Mouse (Mus musculus): ENCODE results near the gene 1190005I06Rik. TPM values are rescaled to one million over a fixed set of nuclear protein-coding genes. Genes with fewer than 3 reads are reported as not detected.

Gene 1190005I06Rik
- polyA plus RNA-seq (2016; fragmentation: Nextera tagmentation; extraction: Ambion mirVana) = 2.9 and 3.8 TPM in 2 replicates

DNA sequence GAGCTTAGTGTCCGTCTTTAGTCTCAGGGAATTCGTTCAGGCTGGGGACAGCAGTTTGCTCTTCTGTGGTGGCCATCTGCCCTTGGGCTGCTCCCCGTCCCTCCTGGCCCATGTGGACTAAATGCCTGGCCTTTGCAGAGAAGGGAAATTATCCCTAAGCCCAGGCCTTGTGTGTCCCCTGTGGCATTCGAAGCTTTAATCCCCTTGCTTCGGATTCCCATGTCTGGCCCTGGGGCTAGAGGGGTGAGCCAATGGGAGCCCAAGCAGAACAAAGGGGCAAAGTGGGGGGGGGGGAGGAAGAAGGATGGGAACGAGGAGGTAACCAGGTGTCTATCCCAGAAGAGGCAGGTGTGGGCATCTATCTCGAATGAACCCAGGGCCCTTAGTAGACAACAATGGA, at the start of gene 1190005I06Rik:
Gene 1190005I06Rik (minus strand): TSS at position 101 of the 400 bp plus-strand sequence.
- no peaks in the 10 kb centered on the region for H3K27me3 ChIP-seq (replicated peaks; ENCODE audit: low read depth, poor library complexity, severe bottlenecking)
- peaks cover 12% of the 10 kb centered on the region for H3K4me1 ChIP-seq
- no peak within 1 kb of the TSS for H3K4me3 ChIP-seq
- peaks cover 20% of the 10 kb centered on the region for H3K36me3 ChIP-seq (replicated peaks)
- no peak within 1 kb of the TSS for H3K27ac ChIP-seq (replicated peaks)
- H3K9me3 ChIP-seq = no peaks in the 10 kb centered on the region
- 38% methylated on average over 7 of the region's 7 CpGs for WGBS
- no peak for DNase-seq (ENCODE audit: low spot score)

DNA sequence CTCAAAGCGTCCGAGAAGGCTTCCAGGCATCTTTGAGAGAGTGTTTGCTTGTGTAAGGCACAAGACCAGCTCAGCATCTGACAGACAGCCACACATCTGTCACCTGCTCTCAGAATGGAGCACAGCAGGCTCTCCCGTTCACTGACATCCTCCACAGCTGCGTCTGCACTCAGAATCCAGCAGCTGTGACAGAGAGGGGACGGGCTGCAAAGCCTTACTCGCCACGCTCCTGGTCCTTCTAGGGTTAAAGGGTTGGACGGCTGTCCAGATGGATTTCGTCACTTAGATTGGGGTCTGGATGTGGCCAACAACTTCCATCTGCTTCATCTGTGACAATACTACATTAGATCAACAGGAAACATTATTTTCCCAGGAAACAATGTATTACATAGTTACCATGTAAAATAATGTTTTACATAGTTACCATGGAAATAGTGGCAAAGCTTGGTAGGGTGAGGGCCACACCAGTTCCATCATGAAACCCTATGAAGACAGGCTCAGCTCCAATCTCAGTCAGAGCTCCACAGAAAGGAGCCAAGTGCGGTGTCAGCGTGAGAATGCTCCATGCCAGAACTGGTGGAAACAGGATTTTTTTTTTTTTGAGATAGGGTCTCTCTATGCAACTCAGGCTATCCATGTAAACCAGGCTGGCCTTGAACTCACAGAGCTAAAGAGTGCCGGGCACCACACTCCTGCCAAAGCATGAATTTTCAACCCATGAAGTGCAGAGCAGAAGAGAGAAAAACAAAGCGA, 49.1 kb upstream of the 1190005I06Rik start:
- peaks cover 10% of the 10 kb centered on the region for H3K27me3 ChIP-seq (replicated peaks; ENCODE audit: low read depth, poor library complexity, severe bottlenecking)
- peak; percentile 24 for DNase-seq (ENCODE audit: low spot score)
- 64% methylated on average over 13 of the region's 13 CpGs for WGBS
- H3K27ac ChIP-seq (replicated peaks) = no peak overlapping the region
- peaks cover 27% of the 10 kb centered on the region for H3K4me1 ChIP-seq
- no peaks in the 10 kb centered on the region for H3K36me3 ChIP-seq (replicated peaks)
- H3K9me3 ChIP-seq = peaks cover 4% of the 10 kb centered on the region
- H3K4me3 ChIP-seq = no peak overlapping the region

DNA sequence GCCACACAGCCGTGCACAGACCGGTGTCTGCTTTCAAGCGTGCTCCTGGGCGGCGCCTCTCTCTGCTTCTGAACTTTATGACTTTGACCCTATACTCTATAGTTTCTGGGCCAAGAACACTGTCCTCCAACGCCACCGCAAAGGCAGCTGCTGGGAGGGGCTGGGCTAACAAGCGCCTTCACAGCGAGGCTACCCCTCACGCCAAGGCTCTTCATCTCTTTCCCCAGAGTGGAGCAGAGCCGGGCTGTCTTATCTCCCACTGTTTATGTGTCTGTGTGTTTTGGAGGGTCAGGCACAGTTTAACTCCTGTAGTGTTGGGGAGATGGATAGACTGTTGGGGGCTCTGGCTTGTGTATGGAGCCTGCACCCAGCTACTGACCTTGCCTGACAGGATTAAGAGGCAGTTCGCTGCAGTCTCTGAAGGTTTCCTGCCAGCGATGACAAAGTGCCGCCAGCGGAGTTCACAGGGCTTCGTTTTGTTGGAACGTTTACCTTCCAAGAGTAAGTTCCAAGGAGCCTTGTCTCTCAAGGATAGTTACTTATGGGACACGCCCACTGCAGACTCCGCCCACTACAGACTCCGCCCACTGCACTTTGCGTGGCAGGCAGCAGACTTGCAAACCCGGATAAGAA, 46.5 kb upstream of the 1190005I06Rik start:
- peak; percentile 24 for DNase-seq (ENCODE audit: low spot score)
- peaks cover 4% of the 10 kb centered on the region for H3K9me3 ChIP-seq
- H3K4me3 ChIP-seq = no peak overlapping the region
- WGBS = 56% methylated on average over 22 of the region's 22 CpGs
- H3K36me3 ChIP-seq (replicated peaks) = no peaks in the 10 kb centered on the region
- H3K27me3 ChIP-seq (replicated peaks; ENCODE audit: low read depth, poor library complexity, severe bottlenecking) = peaks cover 11% of the 10 kb centered on the region; the same call in 1 of the 2 replicates
- H3K27ac ChIP-seq (replicated peaks) = no peak overlapping the region
- peaks cover 17% of the 10 kb centered on the region for H3K4me1 ChIP-seq

DNA sequence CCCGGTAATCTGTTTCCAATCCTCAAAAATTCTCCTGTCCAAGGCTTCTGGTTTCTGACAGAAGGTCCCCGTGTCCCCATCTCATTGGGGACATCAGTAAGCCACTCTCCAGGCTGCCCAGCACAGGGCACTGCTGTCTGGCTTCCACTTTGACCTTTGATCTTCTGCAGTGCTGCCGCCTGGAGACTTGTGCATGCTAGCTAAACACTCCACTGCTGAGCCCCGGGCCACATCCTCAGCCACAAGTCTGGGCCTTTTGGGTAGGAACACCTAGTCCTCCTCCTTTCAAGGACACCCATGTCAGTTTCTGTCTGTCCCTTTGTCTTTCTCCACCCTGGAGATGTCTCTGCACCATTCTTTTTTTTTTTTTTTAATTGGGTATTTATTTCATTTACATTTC, 45.5 kb upstream of the 1190005I06Rik start:
- peaks cover 17% of the 10 kb centered on the region for H3K4me1 ChIP-seq
- no peak overlapping the region for H3K4me3 ChIP-seq
- H3K27ac ChIP-seq (replicated peaks) = no peak overlapping the region
- WGBS = 54% methylated on average over 4 of the region's 4 CpGs
- H3K36me3 ChIP-seq (replicated peaks) = no peaks in the 10 kb centered on the region
- H3K27me3 ChIP-seq (replicated peaks; ENCODE audit: low read depth, poor library complexity, severe bottlenecking) = peaks cover 17% of the 10 kb centered on the region; the same call in 1 of the 2 replicates
- DNase-seq (ENCODE audit: low spot score) = no peak
- peaks cover 1% of the 10 kb centered on the region for H3K9me3 ChIP-seq

DNA sequence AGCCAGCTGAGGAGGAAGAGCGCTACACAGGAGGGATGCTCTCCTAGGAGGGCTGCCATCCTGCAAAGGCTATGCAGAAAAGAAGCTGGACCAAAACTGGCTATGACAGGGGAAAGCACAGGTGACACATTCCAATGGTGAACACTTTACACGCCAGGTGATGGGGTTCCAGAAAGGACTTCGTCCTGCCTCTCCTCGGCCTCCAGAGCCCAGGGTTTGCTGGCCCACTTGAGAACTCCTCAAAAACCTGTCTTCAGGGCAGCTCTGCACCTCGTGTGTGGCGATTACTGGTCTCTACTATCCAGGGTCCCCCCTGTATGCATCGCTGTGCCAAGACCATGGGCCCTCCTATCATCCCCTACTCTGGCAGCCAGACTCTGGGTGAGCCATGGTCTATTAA, 41.1 kb upstream of the 1190005I06Rik start:
- Histone ChIP-seq H3K4me3 (no peak overlapping the region), H3K9me3 (no peaks in the 10 kb centered on the region), H3K27ac (replicated peaks) (no peak overlapping the region), H3K4me1 (peaks cover 26% of the 10 kb centered on the region), H3K36me3 (replicated peaks) (no peaks in the 10 kb centered on the region), H3K27me3 (replicated peaks; ENCODE audit: low read depth, poor library complexity, severe bottlenecking) (peaks cover 31% of the 10 kb centered on the region)
- DNase-seq (ENCODE audit: low spot score) = no peak
- 89% methylated on average over 7 of the region's 7 CpGs for WGBS

DNA sequence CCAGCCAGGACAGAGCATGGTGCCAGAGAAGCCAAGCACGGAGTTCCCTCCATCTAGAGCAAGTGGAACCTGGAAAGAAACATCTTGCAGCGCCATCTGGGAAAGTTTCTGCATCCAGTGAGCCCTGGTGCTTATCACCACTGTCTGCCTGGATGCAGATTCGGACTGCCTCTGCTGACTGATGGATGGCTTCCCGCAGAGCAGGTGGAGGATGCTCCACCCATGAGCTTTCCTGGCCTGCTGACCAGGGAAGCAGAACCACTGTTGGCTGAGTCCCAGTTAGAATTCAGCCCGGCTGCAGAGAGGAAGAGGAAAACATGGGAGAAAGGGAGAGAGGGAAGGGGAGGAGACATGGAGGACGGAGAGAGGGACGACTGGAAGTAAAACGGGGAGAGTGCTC, 40.4 kb upstream of the 1190005I06Rik start:
- H3K27ac ChIP-seq (replicated peaks) = no peak overlapping the region
- no peak overlapping the region for H3K4me3 ChIP-seq
- H3K27me3 ChIP-seq (replicated peaks; ENCODE audit: low read depth, poor library complexity, severe bottlenecking) = peaks cover 35% of the 10 kb centered on the region
- no peaks in the 10 kb centered on the region for H3K9me3 ChIP-seq
- no peak for DNase-seq (ENCODE audit: low spot score)
- peaks cover 24% of the 10 kb centered on the region for H3K4me1 ChIP-seq
- 82% methylated on average over 8 of the region's 8 CpGs for WGBS
- H3K36me3 ChIP-seq (replicated peaks) = no peaks in the 10 kb centered on the region

DNA sequence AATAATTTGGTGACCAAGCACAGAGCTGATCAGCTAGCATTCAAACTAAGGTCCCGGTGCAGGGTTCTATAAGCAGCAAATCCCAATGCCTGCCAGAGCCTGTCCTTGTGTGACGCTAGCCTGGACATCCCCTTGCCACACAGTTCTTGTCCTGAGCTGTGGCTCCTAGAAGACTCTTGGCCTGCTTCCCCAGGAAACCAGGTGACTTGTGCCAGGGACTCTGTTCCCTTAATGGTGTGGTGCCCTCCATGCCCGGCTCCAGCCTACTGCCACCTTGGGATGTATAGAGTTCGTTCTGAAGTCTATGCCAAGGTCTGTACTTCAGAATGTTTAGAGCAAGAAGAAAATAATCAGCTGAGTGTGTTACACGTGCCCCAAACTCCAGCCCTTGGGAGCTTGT, 39.1 kb upstream of the 1190005I06Rik start:
- Histone ChIP-seq H3K36me3 (replicated peaks) (no peaks in the 10 kb centered on the region), H3K4me3 (no peak overlapping the region), H3K9me3 (no peaks in the 10 kb centered on the region), H3K27ac (replicated peaks) (no peak overlapping the region), H3K27me3 (replicated peaks; ENCODE audit: low read depth, poor library complexity, severe bottlenecking) (peaks cover 42% of the 10 kb centered on the region), H3K4me1 (peaks cover 24% of the 10 kb centered on the region)
- DNase-seq (ENCODE audit: low spot score) = no peak
- WGBS = 81% methylated on average over 5 of the region's 5 CpGs

DNA sequence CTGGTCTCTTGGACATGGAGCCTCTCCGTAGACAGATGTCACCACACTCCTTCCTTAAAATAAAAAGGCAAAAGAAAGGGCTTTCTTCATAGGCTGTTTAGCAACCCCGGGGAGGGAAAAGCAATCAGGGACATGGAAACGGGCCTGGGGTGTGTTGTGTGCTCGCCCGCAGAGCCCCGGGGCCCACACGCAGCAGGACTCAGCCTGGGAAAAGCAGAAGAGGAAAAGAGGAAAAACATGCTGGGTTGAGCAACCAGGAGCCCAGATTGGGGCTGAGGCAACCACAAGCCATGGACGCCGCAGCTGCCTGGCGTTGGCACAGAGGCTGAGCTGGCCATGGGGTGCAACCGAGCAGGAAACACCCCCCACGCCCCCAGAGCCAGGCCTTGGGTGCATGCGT, 38.6 kb upstream of the 1190005I06Rik start:
- 0 out of 2 replicates have a peak overlapping the region, but pooled peaks have one; percentile 21 for H3K27ac ChIP-seq (replicated peaks)
- no peak for DNase-seq (ENCODE audit: low spot score)
- H3K36me3 ChIP-seq (replicated peaks) = no peaks in the 10 kb centered on the region
- H3K4me3 ChIP-seq = no peak overlapping the region
- WGBS = 86% methylated on average over 13 of the region's 13 CpGs
- no peaks in the 10 kb centered on the region for H3K9me3 ChIP-seq
- peaks cover 24% of the 10 kb centered on the region for H3K4me1 ChIP-seq
- H3K27me3 ChIP-seq (replicated peaks; ENCODE audit: low read depth, poor library complexity, severe bottlenecking) = peaks cover 42% of the 10 kb centered on the region

DNA sequence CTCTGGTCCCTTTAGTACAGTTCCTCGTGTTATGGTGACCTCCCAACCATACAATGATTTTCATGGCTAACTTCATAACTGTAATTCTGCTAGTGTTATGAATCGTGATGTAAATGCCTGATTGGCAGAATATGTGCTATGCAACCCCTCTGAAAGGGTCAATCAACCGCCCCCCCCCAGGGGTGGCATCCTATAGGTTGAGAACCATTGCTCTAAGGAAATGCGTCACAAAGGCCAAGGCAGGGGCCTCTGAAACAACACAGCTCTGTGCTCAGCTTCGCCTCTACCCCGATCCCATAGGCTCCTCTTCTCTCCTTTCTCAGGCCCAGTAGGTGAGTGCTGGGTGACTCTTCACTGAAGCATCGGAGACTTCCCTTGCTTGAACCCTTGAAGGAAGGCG, 38.2 kb upstream of the 1190005I06Rik start:
- DNase-seq (ENCODE audit: low spot score) = no peak
- Histone ChIP-seq H3K27ac (replicated peaks) (peak overlapping the region; percentile 21; the same call in 1 of the 2 replicates), H3K36me3 (replicated peaks) (no peaks in the 10 kb centered on the region), H3K9me3 (no peaks in the 10 kb centered on the region), H3K4me1 (peaks cover 24% of the 10 kb centered on the region), H3K4me3 (no peak overlapping the region), H3K27me3 (replicated peaks; ENCODE audit: low read depth, poor library complexity, severe bottlenecking) (peaks cover 42% of the 10 kb centered on the region)
- WGBS = 78% methylated on average over 8 of the region's 8 CpGs

DNA sequence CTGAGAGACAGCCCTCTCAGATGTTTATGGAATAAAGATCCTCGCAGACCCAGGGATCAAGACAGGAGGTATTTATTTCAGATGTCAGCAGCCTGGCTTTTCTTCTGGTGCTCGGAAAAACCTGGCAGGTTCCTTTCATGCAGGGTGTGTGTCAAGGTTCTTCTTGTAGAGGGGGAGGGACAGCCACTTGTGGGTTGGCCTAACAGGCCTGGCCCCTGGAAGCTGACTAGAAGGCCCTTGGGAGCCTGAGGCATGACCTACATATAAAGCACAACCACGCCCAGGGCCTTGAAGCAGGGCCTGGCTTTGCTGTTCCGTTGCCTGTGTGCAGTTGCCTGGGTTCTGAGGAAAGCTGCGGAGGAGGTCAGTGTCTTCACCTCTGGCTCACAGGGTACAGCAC, 37.7 kb upstream of the 1190005I06Rik start:
- H3K9me3 ChIP-seq = no peaks in the 10 kb centered on the region
- peaks cover 24% of the 10 kb centered on the region for H3K4me1 ChIP-seq
- H3K36me3 ChIP-seq (replicated peaks) = no peaks in the 10 kb centered on the region
- H3K27me3 ChIP-seq (replicated peaks; ENCODE audit: low read depth, poor library complexity, severe bottlenecking) = peaks cover 42% of the 10 kb centered on the region
- WGBS = 69% methylated on average over 5 of the region's 5 CpGs
- no peak for DNase-seq (ENCODE audit: low spot score)
- H3K4me3 ChIP-seq = no peak overlapping the region
- peak overlapping the region; percentile 21; the same call in 1 of the 2 replicates for H3K27ac ChIP-seq (replicated peaks)

DNA sequence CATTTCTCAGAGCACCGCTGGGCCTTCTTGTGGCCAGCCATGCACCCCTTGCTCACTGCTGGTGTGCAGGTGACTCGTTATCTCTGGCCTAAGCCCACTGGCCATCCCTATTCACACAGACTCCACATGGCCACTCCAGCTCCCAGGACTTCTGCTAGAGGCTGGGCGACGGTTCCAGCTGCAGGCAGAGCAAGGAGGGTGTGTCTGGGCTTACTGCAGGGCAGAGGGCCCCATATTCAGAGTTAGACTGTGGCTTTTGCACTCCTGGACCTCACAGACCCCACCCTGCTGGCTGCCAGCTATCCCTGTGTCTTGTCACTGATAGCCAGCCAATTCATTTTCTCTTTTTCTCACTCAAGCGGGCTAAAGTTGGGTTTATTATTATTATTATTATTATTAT, 36.6 kb upstream of the 1190005I06Rik start:
- WGBS = 60% methylated on average over 5 of the region's 5 CpGs

DNA sequence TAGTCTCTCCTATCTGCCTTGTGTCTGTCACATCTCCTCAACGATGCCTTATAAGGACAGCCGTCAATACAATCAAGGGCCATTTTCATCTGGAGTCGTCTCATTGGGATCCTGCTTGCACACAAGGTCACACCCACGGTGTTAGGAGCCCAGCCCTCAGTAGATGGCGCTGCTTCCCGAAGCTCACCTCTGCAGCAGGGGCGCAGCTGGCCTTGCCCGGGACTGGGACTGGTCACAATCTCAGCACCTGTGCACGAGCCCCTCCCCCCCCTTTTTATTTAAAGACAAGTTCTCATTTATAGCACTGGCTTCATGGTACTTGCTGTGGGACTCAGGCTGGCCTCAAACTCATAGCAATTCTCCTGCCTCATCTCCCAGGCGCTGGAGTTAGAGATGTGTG, 36.2 kb upstream of the 1190005I06Rik start:
- peak; percentile 77 for DNase-seq (ENCODE audit: low spot score)
- Histone ChIP-seq H3K27ac (replicated peaks) (no peak overlapping the region), H3K27me3 (replicated peaks; ENCODE audit: low read depth, poor library complexity, severe bottlenecking) (peaks cover 42% of the 10 kb centered on the region), H3K36me3 (replicated peaks) (no peaks in the 10 kb centered on the region), H3K9me3 (no peaks in the 10 kb centered on the region), H3K4me1 (peaks cover 27% of the 10 kb centered on the region), H3K4me3 (no peak overlapping the region)
- WGBS = 14% methylated on average over 10 of the region's 10 CpGs

More for the DNA sequence above, 36.6 kb upstream of the 1190005I06Rik start:
- Histone ChIP-seq H3K36me3 (replicated peaks) (no peaks in the 10 kb centered on the region), H3K9me3 (no peaks in the 10 kb centered on the region), H3K4me1 (peaks cover 24% of the 10 kb centered on the region), H3K4me3 (no peak overlapping the region), H3K27ac (replicated peaks) (no peak overlapping the region), H3K27me3 (replicated peaks; ENCODE audit: low read depth, poor library complexity, severe bottlenecking) (peaks cover 45% of the 10 kb centered on the region)
- no peak for DNase-seq (ENCODE audit: low spot score)

DNA sequence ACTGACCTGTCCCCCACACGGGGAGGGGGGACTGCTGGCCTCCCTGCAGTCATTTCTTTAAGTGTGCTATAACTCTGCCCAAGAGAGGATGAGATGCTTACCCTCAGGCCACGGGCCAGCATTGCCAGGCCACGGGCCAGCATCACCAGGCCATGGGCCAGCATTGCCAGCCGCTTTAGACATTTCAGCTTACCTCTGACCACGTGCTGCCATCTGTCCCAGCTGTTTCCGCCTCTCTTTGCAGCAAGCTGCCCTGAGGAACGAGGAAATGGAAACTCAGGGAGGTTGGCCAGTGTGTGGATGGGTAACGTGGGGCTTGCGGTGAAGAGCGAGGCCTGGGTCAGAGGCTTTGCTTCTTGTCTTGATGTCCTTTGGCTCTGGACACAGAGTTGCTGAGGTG, 33.7 kb upstream of the 1190005I06Rik start:
- Histone ChIP-seq H3K4me1 (peaks cover 26% of the 10 kb centered on the region), H3K9me3 (no peaks in the 10 kb centered on the region), H3K4me3 (no peak overlapping the region), H3K27ac (replicated peaks) (no peak overlapping the region), H3K36me3 (replicated peaks) (no peaks in the 10 kb centered on the region), H3K27me3 (replicated peaks; ENCODE audit: low read depth, poor library complexity, severe bottlenecking) (peaks cover 26% of the 10 kb centered on the region)
- DNase-seq (ENCODE audit: low spot score) = no peak
- WGBS = 84% methylated on average over 10 of the region's 10 CpGs

Measured in embryonic facial prominence, embryonic 10.5 days (tissue).